Mouse (Mus musculus) frontal cortex, postnatal 14 days (tissue): ENCODE data around the gene Dclk3.

Experiments
- DNase-seq, 2 experiments: peaks; one replicate each; pipeline ENCODE4 v3.0.0; 2022; ENCODE audit warnings: low spot score in 2 of 2

Gene Dclk3

DNA sequence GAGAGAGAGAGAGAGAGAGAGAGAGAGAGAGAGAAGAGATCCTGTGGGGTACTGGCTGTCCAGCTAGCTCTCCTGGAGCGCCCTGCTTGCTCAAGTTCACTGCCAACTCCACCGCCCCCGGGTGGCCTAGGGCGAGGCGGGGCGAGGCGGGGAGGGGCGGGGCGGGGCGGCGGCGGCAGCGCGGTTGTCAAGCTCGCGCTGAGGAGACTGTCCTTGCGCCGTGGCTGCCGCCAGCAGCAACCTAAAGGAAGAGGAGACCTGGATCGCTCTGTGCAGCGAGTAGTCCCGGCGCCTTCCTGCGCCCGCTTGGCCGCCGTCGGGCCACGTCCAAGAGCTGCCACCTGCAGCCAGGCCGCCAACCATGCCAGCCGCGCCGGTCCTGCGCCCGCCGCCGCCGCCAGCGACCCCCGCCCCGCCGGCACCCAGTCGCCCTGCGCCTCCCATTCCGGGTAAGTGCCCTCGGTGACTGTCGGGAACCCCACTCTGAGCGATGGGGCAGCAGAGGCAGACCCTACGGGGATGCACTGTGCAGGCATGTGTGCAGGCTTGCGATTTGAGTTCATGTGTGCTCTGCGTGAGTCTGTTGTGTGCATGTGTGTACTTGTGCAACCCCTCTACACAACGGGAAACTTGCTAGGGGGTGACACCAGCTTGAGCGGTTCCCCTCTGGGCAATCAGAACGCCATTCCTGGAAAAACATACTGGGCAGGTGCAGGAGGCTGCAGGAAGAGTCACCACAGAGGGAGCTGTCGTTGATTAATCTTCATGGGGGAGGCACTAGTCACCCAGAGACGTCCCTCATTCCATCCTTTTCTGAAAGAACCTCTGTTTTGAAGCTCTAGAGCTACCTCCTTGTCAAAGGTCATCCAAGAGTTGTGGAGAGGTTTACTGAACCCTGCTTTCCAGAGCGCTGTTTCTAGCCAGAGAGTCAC lies at the start of gene Dclk3:
TSS of gene Dclk3 (plus strand) at position 178 of the 932 bp plus-strand sequence.
- DNase-seq: no peak

- DNase-seq: peak in 1 of 2 experiments; percentile 3
Observed at GRCm38 (mm10) chr9:111390016-111390415, 48.9 kb upstream of the Dclk3 start.

- no peak for DNase-seq
Observed at GRCm38 (mm10) chr9:111391036-111391435, 47.8 kb upstream of the Dclk3 start.

DNA sequence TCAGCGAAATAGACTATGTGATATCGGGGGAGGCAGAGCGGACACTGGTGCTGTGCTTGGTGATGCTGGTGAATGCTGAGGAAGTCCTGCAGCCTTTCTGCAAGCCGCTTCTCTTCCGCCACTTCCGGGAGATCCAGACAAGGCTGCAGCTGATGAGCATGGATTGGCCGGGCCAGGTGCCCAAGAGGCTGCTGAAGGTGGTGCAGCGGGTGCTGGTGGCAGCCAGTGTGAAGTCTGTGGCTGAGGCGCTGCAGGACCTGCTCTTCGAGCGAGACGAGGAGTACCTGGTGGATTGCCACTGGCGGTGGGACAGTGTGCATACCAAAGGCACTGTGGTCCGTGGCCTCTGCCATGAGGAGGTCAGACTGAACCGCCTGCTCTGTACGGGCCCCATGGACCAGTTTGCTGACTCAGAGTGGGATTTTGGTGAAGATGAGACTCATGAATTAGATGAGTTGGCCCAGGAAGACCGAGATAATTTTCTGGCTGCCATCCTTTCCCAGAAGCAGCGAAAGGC lies 46.9 kb upstream of the Dclk3 start:
- DNase-seq: no peak

GRCm38 (mm10) chr9:111395265-111395664 lies 43.6 kb upstream of the Dclk3 start:
- DNase-seq: peak in 1 of 2 experiments; percentile 2

DNA sequence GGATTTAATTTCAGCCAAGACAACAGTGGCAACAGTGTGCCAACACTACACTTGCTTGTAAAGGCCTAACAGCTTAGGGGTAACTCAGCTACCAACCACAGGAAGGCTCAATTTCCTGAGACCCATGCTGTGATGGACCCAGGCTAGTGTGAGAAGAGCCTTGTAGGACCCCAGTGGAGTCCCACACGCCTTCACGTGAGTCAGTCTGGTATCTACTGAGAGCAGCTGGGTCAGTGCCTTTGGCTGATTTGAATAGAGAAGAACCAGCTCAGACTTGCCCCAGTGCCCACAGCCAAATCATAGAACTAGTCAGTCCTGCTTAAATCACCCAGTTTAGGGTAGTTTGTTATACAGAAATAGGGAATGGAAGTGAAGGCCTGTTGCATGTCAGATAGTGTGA lies 40.8 kb upstream of the Dclk3 start:
- DNase-seq: no peak

GRCm38 (mm10) chr9:111400089-111400488 lies 38.8 kb upstream of the Dclk3 start:
- DNase-seq: no peak

DNA sequence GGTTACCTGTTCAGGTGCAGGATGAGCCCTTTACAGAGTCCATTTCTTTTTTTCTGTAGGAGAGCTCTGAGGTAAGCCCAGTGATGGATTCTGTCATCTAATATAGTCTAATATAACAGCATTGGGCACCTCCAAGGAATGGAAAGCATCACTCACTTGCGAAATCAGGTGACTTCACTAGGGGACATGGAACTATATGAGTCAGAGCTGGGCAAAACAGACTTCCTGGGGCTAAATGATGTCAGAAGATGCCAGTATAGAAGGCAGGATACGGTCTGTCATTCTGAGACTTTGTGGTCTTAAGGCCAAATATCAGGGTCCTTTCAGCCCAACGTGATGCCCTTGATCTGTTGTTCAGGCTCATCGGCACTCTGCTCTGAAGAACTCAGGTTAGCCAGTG lies 35.7 kb upstream of the Dclk3 start:
- DNase-seq: no peak

GRCm38 (mm10) chr9:111404346-111405079 lies 34.4 kb upstream of the Dclk3 start:
- no peak for DNase-seq

GRCm38 (mm10) chr9:111405080-111405428 lies 33.8 kb upstream of the Dclk3 start:
- DNase-seq: no peak

- no peak for DNase-seq
Observed at GRCm38 (mm10) chr9:111408012-111408411, 30.9 kb upstream of the Dclk3 start.

DNA sequence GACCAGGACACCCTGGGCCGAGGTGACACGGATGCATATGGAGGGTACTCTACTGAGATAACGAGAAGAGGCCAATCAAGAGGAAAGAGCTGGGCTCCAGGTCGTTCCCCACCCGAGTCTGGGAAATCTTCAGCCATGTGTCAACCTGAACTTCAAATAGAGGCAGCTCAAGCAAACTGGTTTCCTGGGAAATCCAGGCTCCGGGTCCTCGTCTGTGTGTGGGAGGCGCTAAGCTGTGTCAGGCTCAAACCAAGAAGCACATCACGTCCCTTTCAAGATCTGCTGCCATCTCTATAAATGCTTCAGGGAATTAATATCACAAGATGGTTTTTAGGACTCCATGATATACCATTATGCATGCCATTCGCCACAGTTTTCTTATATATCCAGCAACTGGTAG lies 30.5 kb upstream of the Dclk3 start:
- no peak for DNase-seq

GRCm38 (mm10) chr9:111412471-111413160 lies 26.3 kb upstream of the Dclk3 start:
- DNase-seq: peak; percentile 47 to 68

DNA sequence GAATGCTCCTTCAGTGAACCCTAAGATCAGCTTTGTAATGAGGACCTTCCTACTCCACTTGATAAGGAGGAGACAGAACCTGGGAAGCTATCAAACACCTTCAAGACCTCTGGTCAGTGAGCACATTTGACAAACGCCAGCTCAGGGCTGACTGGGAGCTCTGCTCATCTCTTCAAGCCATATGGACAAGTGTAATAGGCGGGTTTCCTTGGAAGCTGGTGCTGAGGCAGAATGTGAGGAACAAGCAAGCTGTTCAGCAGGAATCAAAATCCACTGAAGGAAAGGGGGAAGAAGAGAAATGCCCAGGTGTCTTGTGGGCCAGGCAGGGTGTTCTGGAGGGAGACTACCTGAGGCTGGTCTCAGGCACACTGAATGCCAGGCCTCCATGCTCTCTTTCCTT lies 17.0 kb upstream of the Dclk3 start:
- no peak for DNase-seq

GRCm38 (mm10) chr9:111422567-111422966 lies 16.3 kb upstream of the Dclk3 start:
- no peak for DNase-seq

DNA sequence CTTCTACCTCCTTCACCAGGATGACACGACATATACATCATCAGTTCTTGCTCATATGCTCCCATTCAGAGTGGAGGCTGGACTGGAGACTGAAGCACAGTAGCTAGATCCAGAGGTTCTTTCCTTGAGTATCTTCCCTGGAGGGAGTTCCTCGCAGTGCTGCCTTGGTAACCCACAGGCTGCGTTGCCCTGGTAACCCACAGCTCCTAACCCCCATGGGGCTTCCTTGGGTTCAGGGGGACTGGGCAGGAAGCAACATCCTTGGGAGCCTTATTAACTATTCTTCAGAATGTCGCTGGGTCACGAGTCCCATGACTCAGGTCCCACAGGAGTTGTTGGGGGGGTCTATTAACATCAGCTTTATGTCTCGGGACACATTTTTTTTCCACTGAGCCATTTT lies 13.8 kb upstream of the Dclk3 start:
- no peak for DNase-seq

DNA sequence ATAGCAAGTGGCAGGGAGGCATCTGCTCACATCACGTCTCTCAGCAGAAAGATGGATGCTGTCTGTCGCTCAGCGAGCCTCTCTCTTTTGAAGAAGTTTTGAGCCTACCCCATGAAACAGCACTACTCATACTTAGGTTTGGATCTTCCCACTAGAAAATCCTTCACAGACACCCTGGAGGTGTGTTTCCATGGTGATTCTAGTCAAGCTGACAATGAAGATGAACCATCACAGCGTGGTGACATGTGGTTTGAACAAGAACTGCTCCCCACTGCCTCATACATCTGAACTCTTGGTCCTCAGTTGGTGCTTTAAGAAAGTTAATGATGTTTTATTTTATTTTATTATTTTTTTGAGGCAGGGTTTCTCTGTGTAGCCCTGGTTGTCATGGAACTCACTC lies 12.9 kb upstream of the Dclk3 start:
- DNase-seq: no peak

DNA sequence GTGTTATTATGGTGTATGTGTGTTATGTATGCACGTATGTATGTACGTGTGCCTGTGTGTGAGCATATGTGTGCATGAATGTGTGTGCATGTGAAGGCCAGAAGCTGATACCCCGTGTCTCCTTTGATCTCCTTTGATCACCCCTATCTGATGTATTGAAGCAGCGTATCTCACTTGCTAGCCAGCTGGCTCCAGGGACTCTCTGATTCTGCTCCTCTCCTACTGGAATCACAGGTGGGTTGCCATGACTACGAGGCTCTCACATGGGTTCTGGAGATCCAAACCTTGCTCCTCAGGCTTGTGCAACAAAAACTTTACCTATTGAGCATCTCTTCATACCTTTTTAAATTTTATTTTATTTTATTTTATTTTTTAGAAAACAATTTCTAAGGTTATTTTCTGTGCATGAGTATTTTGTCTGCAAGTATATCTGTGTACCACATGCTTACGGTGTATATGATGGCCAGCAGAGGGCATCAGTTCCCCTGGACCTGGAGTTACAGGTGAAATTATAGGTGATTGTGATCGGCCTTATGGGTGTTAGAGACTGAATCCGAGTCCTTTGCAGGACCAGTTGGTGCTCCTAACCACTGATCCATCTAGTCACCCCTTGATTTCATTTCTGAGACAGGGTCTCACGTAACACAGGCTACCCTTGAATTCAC lies 10.9 kb upstream of the Dclk3 start:
- no peak for DNase-seq

GRCm38 (mm10) chr9:111428698-111429362 lies 10.1 kb upstream of the Dclk3 start:
- DNase-seq: no peak

DNA sequence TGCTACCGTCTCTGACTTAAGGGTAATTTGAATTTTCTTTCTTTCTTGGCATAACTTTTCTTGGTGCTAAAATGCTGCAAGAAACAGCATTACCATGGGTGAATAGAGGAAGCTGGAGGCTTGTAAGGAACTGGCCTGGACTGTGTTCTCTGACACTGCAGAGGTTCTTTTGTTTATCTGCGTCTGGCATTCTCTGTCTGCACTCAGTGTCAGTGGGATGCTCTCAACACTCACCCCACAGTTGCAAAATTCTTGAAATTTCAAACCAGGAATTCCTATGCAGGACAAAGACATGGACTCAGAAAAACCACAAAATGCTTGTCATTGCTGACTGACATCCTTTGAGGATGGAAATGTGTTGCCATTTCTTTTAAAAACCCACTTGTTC lies 9.5 kb upstream of the Dclk3 start:
- no peak for DNase-seq

GRCm38 (mm10) chr9:111435429-111435828 lies 3.5 kb upstream of the Dclk3 start:
- DNase-seq: no peak
